Mouse (Mus musculus): ENCODE measurements around the gene Snx20. TPM values are rescaled to one million over a fixed set of nuclear protein-coding genes. Genes with fewer than 3 reads are reported as not detected.

The Snx20 gene
- polyA plus RNA-seq, 1 experiment from 2014 or later, result 1.1 TPM

GRCm38 (mm10) chr8:88637092-88638000, 1.4 kb upstream of the Snx20 start:
- WGBS, result 69% methylated on average over 9 of the region's 9 CpGs
- H3K4me2 ChIP-seq, result no peak overlapping the region

GRCm38 (mm10) chr8:88633343-88633765, 2.6 kb downstream of the Snx20 start:
- Histone ChIP-seq H3K27ac (replicated peaks) (no peak overlapping the region), H3K4me3 (no peak overlapping the region), H3K9ac (no peak overlapping the region), H3K4me1 (replicated peaks) (peaks cover 2% of the 10 kb centered on the region), H3K36me3 (no peaks in the 10 kb centered on the region), H3K27me3 (peaks cover 7% of the 10 kb centered on the region), H3K4me2 (no peak overlapping the region), H3K9me3 (no peaks in the 10 kb centered on the region)
- 91% methylated on average over 7 of the region's 7 CpGs for WGBS
- ATAC-seq (ENCODE audit: low read depth), result no peak

More at GRCm38 (mm10) chr8:88637092-88638000, 1.4 kb upstream of the Snx20 start:
- no peaks in the 10 kb centered on the region for H3K36me3 ChIP-seq
- H3K4me1 ChIP-seq (replicated peaks), result no peaks in the 10 kb centered on the region
- H3K9ac ChIP-seq, result no peak overlapping the region
- H3K4me3 ChIP-seq, result no peak overlapping the region
- no peaks in the 10 kb centered on the region for H3K27me3 ChIP-seq
- ATAC-seq (ENCODE audit: low read depth), result no peak
- no peaks in the 10 kb centered on the region for H3K9me3 ChIP-seq
- no peak overlapping the region for H3K27ac ChIP-seq (replicated peaks)

GRCm38 (mm10) chr8:88631081-88631480, 4.8 kb downstream of the Snx20 start:
- peaks cover 10% of the 10 kb centered on the region for H3K4me1 ChIP-seq (replicated peaks)
- no peak overlapping the region for H3K27ac ChIP-seq (replicated peaks)
- no peak overlapping the region for H3K4me3 ChIP-seq
- H3K27me3 ChIP-seq, result peaks cover 18% of the 10 kb centered on the region
- ATAC-seq (ENCODE audit: low read depth), result no peak
- no peak overlapping the region for H3K4me2 ChIP-seq
- H3K9me3 ChIP-seq, result no peaks in the 10 kb centered on the region
- H3K36me3 ChIP-seq, result no peaks in the 10 kb centered on the region
- H3K9ac ChIP-seq, result no peak overlapping the region

GRCm38 (mm10) chr8:88630225-88630624, 5.7 kb downstream of the Snx20 start:
- ATAC-seq (ENCODE audit: low read depth), result no peak
- H3K9me3 ChIP-seq, result no peaks in the 10 kb centered on the region
- peaks cover 26% of the 10 kb centered on the region for H3K27me3 ChIP-seq
- H3K27ac ChIP-seq (replicated peaks), result no peak overlapping the region
- H3K4me1 ChIP-seq (replicated peaks), result peaks cover 10% of the 10 kb centered on the region
- H3K4me3 ChIP-seq, result no peak overlapping the region
- H3K36me3 ChIP-seq, result no peaks in the 10 kb centered on the region
- no peak overlapping the region for H3K9ac ChIP-seq
- H3K4me2 ChIP-seq, result no peak overlapping the region
- 73% methylated on average over 4 of the region's 4 CpGs for WGBS

- Histone ChIP-seq H3K27ac (replicated peaks) (peak overlapping the region; percentile 79; the same call in 1 of the 2 replicates), H3K27me3 (peaks cover 30% of the 10 kb centered on the region), H3K4me1 (replicated peaks) (peaks cover 10% of the 10 kb centered on the region), H3K9me3 (no peaks in the 10 kb centered on the region), H3K36me3 (no peaks in the 10 kb centered on the region), H3K9ac (peak overlapping the region; percentile 80), H3K4me3 (peak overlapping the region; percentile 51), H3K4me2 (peak overlapping the region; percentile 83)
- ATAC-seq (ENCODE audit: low read depth), result peak; percentile 26
- WGBS, result 63% methylated on average over 14 of the region's 14 CpGs
These were observed 7.7 kb downstream of the Snx20 start for GRCm38 (mm10) chr8:88628001-88628774.

- Histone ChIP-seq H3K9ac (peak overlapping the region; percentile 80), H3K4me1 (replicated peaks) (peaks cover 10% of the 10 kb centered on the region), H3K9me3 (no peaks in the 10 kb centered on the region), H3K27ac (replicated peaks) (peak overlapping the region; percentile 79), H3K27me3 (peaks cover 30% of the 10 kb centered on the region), H3K4me2 (peak overlapping the region; percentile 83), H3K36me3 (no peaks in the 10 kb centered on the region), H3K4me3 (peak overlapping the region; percentile 51)
- peak; percentile 82 for ATAC-seq (ENCODE audit: low read depth)
- under 1% methylated on average over 101 of the region's 105 CpGs for WGBS
These were observed 8.5 kb downstream of the Snx20 start for GRCm38 (mm10) chr8:88627265-88627991.

GRCm38 (mm10) chr8:88626940-88627264, 9.0 kb downstream of the Snx20 start:
- no peak for ATAC-seq (ENCODE audit: low read depth)
- Histone ChIP-seq H3K4me3 (peak overlapping the region; percentile 51), H3K9me3 (no peaks in the 10 kb centered on the region), H3K27ac (replicated peaks) (peak overlapping the region; percentile 79), H3K4me2 (peak overlapping the region; percentile 83), H3K36me3 (no peaks in the 10 kb centered on the region), H3K9ac (peak overlapping the region; percentile 80), H3K27me3 (peaks cover 30% of the 10 kb centered on the region), H3K4me1 (replicated peaks) (peaks cover 10% of the 10 kb centered on the region)
- 12% methylated on average over 19 of the region's 19 CpGs for WGBS

GRCm38 (mm10) chr8:88626433-88626832, 9.5 kb downstream of the Snx20 start:
- Histone ChIP-seq H3K4me3 (no peak overlapping the region), H3K27ac (replicated peaks) (peak overlapping the region; percentile 79; the same call in 1 of the 2 replicates), H3K4me2 (no peak overlapping the region), H3K27me3 (peaks cover 30% of the 10 kb centered on the region), H3K9me3 (no peaks in the 10 kb centered on the region), H3K4me1 (replicated peaks) (peaks cover 10% of the 10 kb centered on the region), H3K36me3 (no peaks in the 10 kb centered on the region), H3K9ac (no peak overlapping the region)
- 72% methylated on average over 3 of the region's 3 CpGs for WGBS
- ATAC-seq (ENCODE audit: low read depth), result no peak

- H3K9ac ChIP-seq, result no peak overlapping the region
- H3K4me3 ChIP-seq, result no peak overlapping the region
- WGBS, result 78% methylated on average over 3 of the region's 3 CpGs
- peaks cover 40% of the 10 kb centered on the region for H3K27me3 ChIP-seq
- no peaks in the 10 kb centered on the region for H3K36me3 ChIP-seq
- H3K4me2 ChIP-seq, result no peak overlapping the region
- peaks cover 10% of the 10 kb centered on the region for H3K4me1 ChIP-seq (replicated peaks)
- no peak overlapping the region for H3K27ac ChIP-seq (replicated peaks)
- no peaks in the 10 kb centered on the region for H3K9me3 ChIP-seq
- no peak for ATAC-seq (ENCODE audit: low read depth)
These were observed 11.7 kb downstream of the Snx20 start for GRCm38 (mm10) chr8:88624276-88624675.

- Histone ChIP-seq H3K4me2 (no peak overlapping the region), H3K4me3 (no peak overlapping the region), H3K4me1 (replicated peaks) (peaks cover 8% of the 10 kb centered on the region), H3K27me3 (peaks cover 33% of the 10 kb centered on the region), H3K27ac (replicated peaks) (no peak overlapping the region), H3K36me3 (no peaks in the 10 kb centered on the region), H3K9ac (no peak overlapping the region), H3K9me3 (no peaks in the 10 kb centered on the region)
- ATAC-seq (ENCODE audit: low read depth), result no peak
- WGBS, result 56% methylated on average over 3 of the region's 3 CpGs
These were observed 12.6 kb downstream of the Snx20 start for GRCm38 (mm10) chr8:88623351-88623750.

GRCm38 (mm10) chr8:88621408-88621807, 14.5 kb downstream of the Snx20 start:
- no peaks in the 10 kb centered on the region for H3K4me1 ChIP-seq (replicated peaks)
- no peaks in the 10 kb centered on the region for H3K9me3 ChIP-seq
- WGBS, result 2% methylated on average over 8 of the region's 8 CpGs
- no peak overlapping the region for H3K27ac ChIP-seq (replicated peaks)
- no peak overlapping the region for H3K4me2 ChIP-seq
- H3K4me3 ChIP-seq, result no peak overlapping the region
- no peaks in the 10 kb centered on the region for H3K36me3 ChIP-seq
- H3K9ac ChIP-seq, result no peak overlapping the region
- H3K27me3 ChIP-seq, result peaks cover 26% of the 10 kb centered on the region
- no peak for ATAC-seq (ENCODE audit: low read depth)

- H3K9ac ChIP-seq, result no peak overlapping the region
- no peaks in the 10 kb centered on the region for H3K36me3 ChIP-seq
- H3K4me2 ChIP-seq, result no peak overlapping the region
- no peaks in the 10 kb centered on the region for H3K9me3 ChIP-seq
- no peak overlapping the region for H3K27ac ChIP-seq (replicated peaks)
- H3K4me1 ChIP-seq (replicated peaks), result no peaks in the 10 kb centered on the region
- 62% methylated on average over 5 of the region's 5 CpGs for WGBS
- H3K4me3 ChIP-seq, result no peak overlapping the region
- peaks cover 21% of the 10 kb centered on the region for H3K27me3 ChIP-seq
- no peak for ATAC-seq (ENCODE audit: low read depth)
These were observed 15.0 kb downstream of the Snx20 start for GRCm38 (mm10) chr8:88620931-88621330.

Data from neural tube, embryonic 13.5 days (tissue).